Mouse (Mus musculus) testis, adult 2 months (tissue): ENCODE results near the gene Slco3a1.

ENCODE experiments used
- CTCF ChIP-seq: fragments of 200-500 bp; IDR thresholded peaks from 2 replicates; pipeline ENCODE4 v1.5.1; 2012; ENCODE audit warnings: low read depth, mild to moderate bottlenecking, inconsistent platforms, low read length, moderate library complexity; ENCODE audit not compliant: control insufficient read depth, insufficient read depth, insufficient replicate concordance
- POLR2A ChIP-seq: fragments of 200-500 bp; IDR thresholded peaks from 2 replicates; pipeline ENCODE4 v1.6.1; 2012; ENCODE audit warnings: low read depth, mild to moderate bottlenecking, inconsistent platforms, low read length, moderate library complexity; ENCODE audit not compliant: control insufficient read depth

GRCm38 (mm10) chr7:74252066-74252465, 302.5 kb downstream of the Slco3a1 start:
- TF ChIP-seq CTCF (no peak), POLR2A (no peak)
